Mouse (Mus musculus) forebrain, embryonic 16.5 days (tissue): Measurements from ENCODE around the gene Esrrg. TPM values are rescaled to one million over a fixed set of nuclear protein-coding genes. Genes with fewer than 3 reads are reported as not detected.

Experiments used
- ATAC-seq: fragments of 200-750 bp; cut with Nextera tagmentation; 2 replicates; pipeline ENCODE4 v1.8.0; 2017; ENCODE audit warnings: mild to moderate bottlenecking, moderate library complexity
- H3K27ac ChIP-seq: fragments of 300-500 bp; sonication (generic); 2 replicates; pipeline ENCODE4 v1.5.1; 2014; ENCODE audit warnings: low read length, control low read depth
- H3K27me3 ChIP-seq: fragments of 300-500 bp; sonication (generic); replicated peaks from 2 replicates; pipeline ENCODE4 v1.6.1; 2014; ENCODE audit warnings: low read length; ENCODE audit not compliant: control insufficient read depth, insufficient read depth
- H3K36me3 ChIP-seq: fragments of 300-500 bp; sonication (generic); 2 replicates; pipeline ENCODE4 v1.6.1; 2014; ENCODE audit not compliant: control insufficient read depth, insufficient read depth
- H3K4me1 ChIP-seq: fragments of 300-500 bp; sonication (generic); replicated peaks from 2 replicates; pipeline ENCODE4 v1.6.1; 2014; ENCODE audit warnings: low read length; ENCODE audit not compliant: control insufficient read depth, insufficient read depth
- H3K4me2 ChIP-seq: fragments of 300-500 bp; sonication (generic); 2 replicates; pipeline ENCODE4 v1.6.1; 2014; ENCODE audit warnings: mild to moderate bottlenecking, low read length, control low read depth
- H3K4me3 ChIP-seq: fragments of 300-500 bp; sonication (generic); replicated peaks from 2 replicates; pipeline ENCODE4 v1.5.1; 2014; ENCODE audit warnings: mild to moderate bottlenecking, low read length, control low read depth
- H3K9ac ChIP-seq: fragments of 300-500 bp; sonication (generic); replicated peaks from 2 replicates; pipeline ENCODE4 v1.6.1; 2014; ENCODE audit warnings: low read depth, low read length, control low read depth
- H3K9me3 ChIP-seq: fragments of 300-500 bp; sonication (generic); 2 replicates; pipeline ENCODE4 v1.6.1; 2016; ENCODE audit warnings: low read length; ENCODE audit not compliant: control insufficient read depth
- whole genome bisulfite sequencing: fragments of 180-500 bp; shearing (Covaris S2); extraction: QIAGEN DNeasy Blood & Tissue Kit; methylation state at CpG from one replicate; pipeline ENCODE4 v1.1.7; 2014; 5-methylcytosine and 5-hydroxymethylcytosine counted together
- polyA plus RNA-seq: library from polyadenylated mRNA; unstranded; fragments of >200 nt; fragmentation: Nextera tagmentation; extraction: Ambion mirVana; gene quantifications from 2 replicates; pipeline ENCODE4 v1.2.1, GENCODE M21; 2015

Esrrg gene
- polyA plus RNA-seq, 1 experiment from 2014 or later: 11.2 TPM

GRCm38 (mm10) chr1:188238636-188239035, 630.0 kb downstream of the Esrrg start:
- no peak for ATAC-seq
- no peaks in the 10 kb centered on the region for H3K9me3 ChIP-seq
- no peaks in the 10 kb centered on the region for H3K4me1 ChIP-seq
- no peak overlapping the region for H3K4me3 ChIP-seq
- no peak overlapping the region for H3K9ac ChIP-seq
- no peaks in the 10 kb centered on the region for H3K36me3 ChIP-seq
- H3K27me3 ChIP-seq: no peaks in the 10 kb centered on the region
- H3K4me2 ChIP-seq: no peak overlapping the region
- no peak overlapping the region for H3K27ac ChIP-seq

- no peak for ATAC-seq
- 81% methylated on average over 10 of the region's 10 CpGs for WGBS
Measured at GRCm38 (mm10) chr1:188241766-188242165, 633.2 kb downstream of the Esrrg start.

GRCm38 (mm10) chr1:188257500-188257899, 648.9 kb downstream of the Esrrg start:
- H3K27me3 ChIP-seq: 0 out of 2 replicates have a peak, but pooled peaks cover 2% of the 10 kb centered on the region
- H3K9ac ChIP-seq: no peak overlapping the region
- no peak overlapping the region for H3K4me2 ChIP-seq
- no peak overlapping the region for H3K27ac ChIP-seq
- 88% methylated on average over 7 of the region's 7 CpGs for WGBS
- ATAC-seq: no peak
- H3K4me3 ChIP-seq: no peak overlapping the region
- peaks cover 16% of the 10 kb centered on the region for H3K4me1 ChIP-seq
- no peaks in the 10 kb centered on the region for H3K36me3 ChIP-seq
- H3K9me3 ChIP-seq: no peaks in the 10 kb centered on the region

More at GRCm38 (mm10) chr1:188241766-188242165, 633.2 kb downstream of the Esrrg start:
- Histone ChIP-seq H3K9me3 (no peaks in the 10 kb centered on the region), H3K27me3 (no peaks in the 10 kb centered on the region), H3K36me3 (no peaks in the 10 kb centered on the region), H3K4me3 (no peak overlapping the region), H3K9ac (no peak overlapping the region), H3K4me1 (no peaks in the 10 kb centered on the region), H3K4me2 (no peak overlapping the region), H3K27ac (no peak overlapping the region)

GRCm38 (mm10) chr1:188260259-188261107, 651.9 kb downstream of the Esrrg start:
- Histone ChIP-seq H3K9ac (no peak overlapping the region), H3K36me3 (no peaks in the 10 kb centered on the region), H3K4me3 (no peak overlapping the region), H3K9me3 (no peaks in the 10 kb centered on the region), H3K4me1 (peaks cover 16% of the 10 kb centered on the region), H3K27me3 (0 out of 2 replicates have a peak, but pooled peaks cover 2% of the 10 kb centered on the region), H3K4me2 (no peak overlapping the region), H3K27ac (no peak overlapping the region)
- ATAC-seq: peak; percentile 87
- 52% methylated on average over 6 of the region's 6 CpGs for WGBS

- Histone ChIP-seq H3K4me1 (peaks cover 16% of the 10 kb centered on the region), H3K4me2 (no peak within 1 kb of the TSS), H3K9ac (no peak within 1 kb of the TSS), H3K27ac (no peak within 1 kb of the TSS), H3K9me3 (no peaks in the 10 kb centered on the region), H3K4me3 (no peak within 1 kb of the TSS), H3K27me3 (no peaks in the 10 kb centered on the region), H3K36me3 (no peaks in the 10 kb centered on the region)
- WGBS: 39% methylated on average over 10 of the region's 10 CpGs
- ATAC-seq: peak; percentile 42; the same call in 1 of the 2 replicates
Measured at GRCm38 (mm10) chr1:188261903-188262682, 653.5 kb downstream of the Esrrg start, which contains the start of gene Ush2a. Gene Ush2a, plus strand, starts transcription at chr1:188262023.
